Mouse (Mus musculus): ENCODE measurements at regions not wholly inside any gene's neighbourhood (a gene's known extent, or its start where the extent isn't known, plus 50 kb on each side); places are given as distances from the start of the nearest gene placed in this dataset.

DNA sequence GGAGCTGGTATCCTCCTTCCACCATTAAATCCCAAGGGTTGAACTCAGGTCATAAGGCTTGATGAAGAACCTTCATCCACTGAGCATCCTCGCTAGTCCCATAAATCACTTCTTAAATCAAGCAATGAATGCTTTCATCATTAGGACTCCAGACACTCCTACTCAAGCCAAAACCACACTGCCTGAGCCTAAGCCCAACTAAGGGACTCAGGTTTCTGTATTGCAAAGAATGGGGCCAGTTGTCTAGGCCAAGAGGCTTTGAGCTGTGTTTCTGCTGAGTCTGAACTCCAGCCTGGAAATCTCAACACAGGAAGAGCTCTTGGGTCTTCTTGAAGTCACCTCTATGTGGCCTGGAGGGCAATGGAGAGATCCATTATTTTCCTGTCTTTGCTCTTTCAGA lies 138.4 kb upstream of the Spdye4c start:
- H3K9me3 ChIP-seq (ENCODE audit: low read length), result no peaks in the 10 kb centered on the region
- no peak for TF ChIP-seq CTCF (IDR thresholded peaks at IDR 0.05; ENCODE audit: low read depth)
- H3K27ac ChIP-seq (ENCODE audit: low read depth, low read length), result no peak overlapping the region
- DNase-seq (no peak), ATAC-seq (no peak)
- WGBS, result 91% methylated on average over 1 of the region's 1 CpGs
- no peaks in the 10 kb centered on the region for H3K36me3 ChIP-seq (ENCODE audit: insufficient read depth)
- H3K27me3 ChIP-seq (ENCODE audit: insufficient read depth, low read length), result no peaks in the 10 kb centered on the region
- H3K9ac ChIP-seq, result no peak overlapping the region
- no peaks in the 10 kb centered on the region for H3K4me1 ChIP-seq (ENCODE audit: insufficient read depth)
- H3K4me3 ChIP-seq (ENCODE audit: low read depth, low read length), result no peak overlapping the region
- H3K4me2 ChIP-seq (ENCODE audit: low read depth), result no peak overlapping the region

DNA sequence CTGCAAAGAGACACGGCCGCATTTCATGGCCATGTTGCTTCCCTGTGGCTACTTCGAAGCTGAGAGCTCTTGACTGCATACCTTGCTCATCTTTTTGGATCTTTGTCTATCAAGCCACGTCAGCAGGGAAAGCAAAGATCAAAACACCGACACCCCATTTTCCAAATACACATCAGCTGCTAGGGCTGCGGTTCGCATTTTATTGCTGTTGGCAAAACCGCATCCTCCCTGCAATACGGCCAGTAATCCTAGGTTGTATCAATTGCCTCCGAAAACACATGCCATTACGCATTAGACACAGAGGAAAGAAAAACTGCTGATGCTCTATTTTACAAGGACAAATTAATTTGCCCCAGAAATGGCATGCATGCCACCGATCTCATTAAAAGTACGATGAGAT lies 136.5 kb upstream of the Spdye4c start:
- TF ChIP-seq CTCF (IDR thresholded peaks at IDR 0.05; ENCODE audit: low read depth), result no peak
- no peak overlapping the region for H3K4me3 ChIP-seq (ENCODE audit: low read depth, low read length)
- H3K9ac ChIP-seq, result no peak overlapping the region
- H3K27ac ChIP-seq (ENCODE audit: low read depth, low read length), result no peak overlapping the region
- WGBS, result 86% methylated on average over 13 of the region's 13 CpGs
- DNase-seq (no peak), ATAC-seq (no peak)
- H3K4me2 ChIP-seq (ENCODE audit: low read depth), result no peak overlapping the region
- H3K36me3 ChIP-seq (ENCODE audit: insufficient read depth), result no peaks in the 10 kb centered on the region
- H3K27me3 ChIP-seq (ENCODE audit: insufficient read depth, low read length), result no peaks in the 10 kb centered on the region
- no peaks in the 10 kb centered on the region for H3K4me1 ChIP-seq (ENCODE audit: insufficient read depth)
- H3K9me3 ChIP-seq (ENCODE audit: low read length), result no peaks in the 10 kb centered on the region

DNA sequence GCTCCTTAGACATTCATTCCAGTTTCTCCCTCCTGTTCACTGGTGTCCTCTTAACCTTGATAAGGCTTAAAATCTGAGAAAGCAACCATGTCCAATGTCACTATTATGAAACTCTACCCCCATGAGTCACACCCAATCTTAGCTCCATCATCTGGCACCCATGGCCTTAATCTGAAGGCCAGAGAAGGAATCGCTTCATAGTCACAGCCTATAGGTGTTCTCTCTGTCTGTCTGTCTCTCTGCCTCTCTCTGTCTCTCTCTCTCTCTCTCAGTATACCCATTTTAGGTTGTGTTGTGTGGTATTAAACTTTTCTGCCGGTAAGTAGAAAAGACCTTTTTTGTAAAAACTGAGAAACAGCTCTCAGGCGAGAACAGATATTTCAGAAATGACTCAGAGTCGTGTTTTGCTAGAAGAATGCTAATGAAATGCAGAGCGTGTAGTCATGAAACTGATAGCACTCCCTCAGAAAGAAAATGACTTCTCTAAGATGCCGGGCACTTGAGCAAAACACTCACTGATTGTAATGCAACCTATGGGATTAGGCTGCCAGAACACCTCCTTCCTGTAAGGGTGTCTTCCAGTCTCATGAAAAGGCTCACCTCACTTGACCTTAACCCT lies 133.3 kb upstream of the Spdye4c start:
- no peak overlapping the region for H3K9ac ChIP-seq
- H3K27ac ChIP-seq (ENCODE audit: low read depth, low read length), result no peak overlapping the region
- no peak overlapping the region for H3K4me3 ChIP-seq (ENCODE audit: low read depth, low read length)
- no peaks in the 10 kb centered on the region for H3K36me3 ChIP-seq (ENCODE audit: insufficient read depth)
- 79% methylated on average over 6 of the region's 6 CpGs for WGBS
- TF ChIP-seq CTCF (IDR thresholded peaks at IDR 0.05; ENCODE audit: low read depth), result no peak
- ATAC-seq (no peak), DNase-seq (no peak)
- H3K4me1 ChIP-seq (ENCODE audit: insufficient read depth), result no peaks in the 10 kb centered on the region
- no peak overlapping the region for H3K4me2 ChIP-seq (ENCODE audit: low read depth)
- H3K9me3 ChIP-seq (ENCODE audit: low read length), result no peaks in the 10 kb centered on the region
- no peaks in the 10 kb centered on the region for H3K27me3 ChIP-seq (ENCODE audit: insufficient read depth, low read length)

DNA sequence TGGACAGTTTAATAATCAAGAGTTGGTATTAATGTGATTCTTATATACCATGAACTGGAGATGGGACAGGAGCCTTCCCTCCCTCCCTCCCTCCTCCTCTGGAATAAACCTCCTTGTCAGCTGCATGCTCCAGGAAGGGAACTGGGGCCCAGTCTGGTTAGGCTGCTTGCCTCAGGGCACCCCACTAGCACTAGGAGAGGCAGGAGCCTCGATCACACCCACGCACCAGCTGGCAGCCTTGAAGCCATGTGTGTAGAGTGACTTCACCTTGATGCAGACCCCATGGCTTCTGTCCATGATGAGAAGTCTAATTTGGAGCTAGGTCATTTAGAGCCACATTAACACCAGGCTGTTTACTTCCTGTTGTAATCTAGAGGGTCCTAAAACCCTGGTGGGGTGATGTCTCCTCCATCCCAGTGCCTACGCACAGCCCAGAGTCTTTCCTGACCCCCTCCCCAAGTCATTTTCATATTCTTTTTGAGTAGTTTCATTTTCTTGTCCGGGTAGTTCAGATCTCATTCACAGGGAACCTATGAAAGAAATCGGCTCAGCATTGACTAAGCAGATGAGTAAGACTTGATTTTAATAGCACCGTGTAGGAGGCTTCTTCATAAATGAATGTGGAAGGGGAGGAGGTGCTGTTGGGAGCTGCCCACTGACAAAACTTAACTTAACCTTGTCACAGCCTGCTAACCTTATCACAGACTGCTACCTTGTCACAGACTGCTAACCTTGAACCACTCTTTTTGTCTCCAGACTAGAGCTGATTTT lies 125.6 kb upstream of the Spdye4c start:
- H3K4me2 ChIP-seq (ENCODE audit: low read depth), result no peak overlapping the region
- H3K36me3 ChIP-seq (ENCODE audit: insufficient read depth), result no peaks in the 10 kb centered on the region
- H3K9me3 ChIP-seq (ENCODE audit: low read length), result no peaks in the 10 kb centered on the region
- H3K27me3 ChIP-seq (ENCODE audit: insufficient read depth, low read length), result no peaks in the 10 kb centered on the region
- WGBS, result 83% methylated on average over 6 of the region's 6 CpGs
- no peak overlapping the region for H3K9ac ChIP-seq
- H3K27ac ChIP-seq (ENCODE audit: low read depth, low read length), result no peak overlapping the region
- no peak for TF ChIP-seq CTCF (IDR thresholded peaks at IDR 0.05; ENCODE audit: low read depth)
- DNase-seq, result no peak
- no peaks in the 10 kb centered on the region for H3K4me1 ChIP-seq (ENCODE audit: insufficient read depth)
- H3K4me3 ChIP-seq (ENCODE audit: low read depth, low read length), result no peak overlapping the region
- no peak for ATAC-seq

DNA sequence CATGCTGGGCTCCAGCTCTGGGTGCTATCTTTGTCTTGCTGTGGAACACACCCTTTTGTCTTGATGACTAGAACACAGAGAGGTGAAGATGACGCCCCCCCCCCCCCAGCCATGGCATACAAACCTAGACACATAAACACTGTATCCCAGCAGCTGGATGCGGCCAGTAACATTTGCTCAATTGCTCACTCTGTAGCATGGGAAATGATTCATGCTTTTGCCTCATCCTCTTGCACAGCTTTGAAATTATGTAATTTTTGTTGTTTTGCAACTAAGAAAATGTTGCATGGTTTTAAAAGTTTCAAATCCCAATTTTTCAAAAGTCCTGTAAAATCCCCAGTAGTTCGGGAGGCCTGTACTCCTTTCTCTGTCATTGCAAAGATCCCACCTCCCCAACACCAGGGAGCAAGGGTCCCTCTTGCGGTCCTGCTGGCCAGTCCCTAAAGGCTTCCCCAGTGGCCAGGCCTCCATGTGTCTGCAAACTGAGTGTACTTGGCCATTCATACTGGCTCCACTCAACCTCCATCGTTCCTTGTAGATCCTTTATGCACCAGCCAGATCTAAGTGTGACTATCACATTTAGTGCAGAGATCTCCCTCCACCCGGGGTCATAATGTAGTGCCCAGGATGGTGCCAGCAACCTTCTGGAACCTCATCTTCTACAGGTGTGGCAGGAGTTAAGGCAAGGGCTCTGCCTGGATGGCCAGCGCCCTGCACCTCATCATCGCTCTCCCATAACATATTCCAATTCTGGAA lies 123.3 kb upstream of the Spdye4c start:
- Histone ChIP-seq H3K4me2 (ENCODE audit: low read depth) (no peak overlapping the region), H3K4me1 (ENCODE audit: insufficient read depth) (no peaks in the 10 kb centered on the region), H3K27ac (ENCODE audit: low read depth, low read length) (no peak overlapping the region), H3K4me3 (ENCODE audit: low read depth, low read length) (no peak overlapping the region), H3K9me3 (ENCODE audit: low read length) (no peaks in the 10 kb centered on the region), H3K36me3 (ENCODE audit: insufficient read depth) (no peaks in the 10 kb centered on the region), H3K9ac (no peak overlapping the region), H3K27me3 (ENCODE audit: insufficient read depth, low read length) (no peaks in the 10 kb centered on the region)
- no peak for TF ChIP-seq CTCF (IDR thresholded peaks at IDR 0.05; ENCODE audit: low read depth)
- DNase-seq (no peak), ATAC-seq (no peak)
- WGBS, result 89% methylated on average over 8 of the region's 8 CpGs

DNA sequence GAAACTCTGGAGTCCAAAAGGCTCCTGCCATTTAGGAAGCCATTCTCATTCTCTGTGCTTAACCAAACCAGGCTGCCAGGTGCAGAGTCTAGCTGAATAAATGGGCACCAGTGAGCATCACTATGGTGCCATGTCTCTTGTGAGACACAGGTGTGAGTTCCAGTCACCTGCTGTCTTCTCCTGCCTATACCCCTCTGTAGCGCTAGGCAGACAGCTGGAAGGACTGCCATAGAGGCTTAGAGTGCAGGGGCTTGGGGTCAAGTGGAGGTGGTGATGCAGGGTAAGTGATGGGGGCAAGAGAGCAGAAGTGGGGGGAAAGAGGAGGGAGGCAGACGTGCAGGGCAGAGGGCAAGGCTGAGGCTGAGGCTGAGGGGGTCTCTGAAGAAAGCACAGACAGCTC lies 122.7 kb upstream of the Spdye4c start:
- Histone ChIP-seq H3K27me3 (ENCODE audit: insufficient read depth, low read length) (no peaks in the 10 kb centered on the region), H3K9me3 (ENCODE audit: low read length) (no peaks in the 10 kb centered on the region), H3K4me3 (ENCODE audit: low read depth, low read length) (no peak overlapping the region), H3K27ac (ENCODE audit: low read depth, low read length) (no peak overlapping the region), H3K4me2 (ENCODE audit: low read depth) (no peak overlapping the region), H3K9ac (no peak overlapping the region), H3K36me3 (ENCODE audit: insufficient read depth) (no peaks in the 10 kb centered on the region), H3K4me1 (ENCODE audit: insufficient read depth) (no peaks in the 10 kb centered on the region)
- TF ChIP-seq CTCF (IDR thresholded peaks at IDR 0.05; ENCODE audit: low read depth), result no peak
- 84% methylated on average over 2 of the region's 2 CpGs for WGBS
- DNase-seq, result no peak
- no peak for ATAC-seq

DNA sequence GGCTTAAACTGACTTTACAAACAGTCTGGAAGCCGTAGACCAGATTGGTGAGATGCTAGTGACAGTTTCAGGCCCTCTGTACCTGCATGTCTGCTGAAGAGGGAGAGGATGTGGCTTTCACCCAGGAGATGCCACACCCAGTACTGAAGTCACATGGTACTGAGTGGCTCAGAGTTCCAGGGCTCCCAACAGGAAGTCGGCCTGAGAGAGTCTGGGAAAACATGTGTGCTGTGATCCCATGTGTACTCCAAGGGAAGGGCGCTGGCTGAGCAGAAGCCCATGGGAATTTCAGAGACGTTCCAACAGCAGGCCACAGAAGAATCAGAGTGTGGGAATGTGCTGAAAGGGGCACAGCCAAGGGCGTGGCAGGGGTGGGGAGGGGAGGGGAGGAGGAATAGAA lies 120.7 kb upstream of the Spdye4c start:
- H3K27ac ChIP-seq (ENCODE audit: low read depth, low read length), result no peak overlapping the region
- no peak overlapping the region for H3K4me2 ChIP-seq (ENCODE audit: low read depth)
- 48% methylated on average over 5 of the region's 5 CpGs for WGBS
- H3K9me3 ChIP-seq (ENCODE audit: low read length), result no peaks in the 10 kb centered on the region
- no peak for TF ChIP-seq CTCF (IDR thresholded peaks at IDR 0.05; ENCODE audit: low read depth)
- H3K9ac ChIP-seq, result no peak overlapping the region
- no peak for DNase-seq
- H3K4me1 ChIP-seq (ENCODE audit: insufficient read depth), result no peaks in the 10 kb centered on the region
- no peaks in the 10 kb centered on the region for H3K27me3 ChIP-seq (ENCODE audit: insufficient read depth, low read length)
- H3K4me3 ChIP-seq (ENCODE audit: low read depth, low read length), result no peak overlapping the region
- ATAC-seq, result no peak
- H3K36me3 ChIP-seq (ENCODE audit: insufficient read depth), result no peaks in the 10 kb centered on the region
